Mouse (Mus musculus) cortical plate, adult 2 months (tissue): Measurements from ENCODE around the gene Gm19426.

ENCODE experiments used
- CTCF ChIP-seq: fragments of 200-500 bp; IDR thresholded peaks from 2 replicates; pipeline ENCODE4 v1.5.1; 2011; ENCODE audit warnings: mild to moderate bottlenecking, control low read depth, low read length; ENCODE audit not compliant: insufficient read depth; ENCODE audit errors: extremely low read depth
- POLR2A ChIP-seq: fragments of 200-500 bp; IDR thresholded peaks from 2 replicates; pipeline ENCODE4 v1.6.1; 2011; ENCODE audit warnings: mild to moderate bottlenecking, low read length, control low read depth; ENCODE audit not compliant: insufficient read depth; ENCODE audit errors: extremely low read depth

DNA sequence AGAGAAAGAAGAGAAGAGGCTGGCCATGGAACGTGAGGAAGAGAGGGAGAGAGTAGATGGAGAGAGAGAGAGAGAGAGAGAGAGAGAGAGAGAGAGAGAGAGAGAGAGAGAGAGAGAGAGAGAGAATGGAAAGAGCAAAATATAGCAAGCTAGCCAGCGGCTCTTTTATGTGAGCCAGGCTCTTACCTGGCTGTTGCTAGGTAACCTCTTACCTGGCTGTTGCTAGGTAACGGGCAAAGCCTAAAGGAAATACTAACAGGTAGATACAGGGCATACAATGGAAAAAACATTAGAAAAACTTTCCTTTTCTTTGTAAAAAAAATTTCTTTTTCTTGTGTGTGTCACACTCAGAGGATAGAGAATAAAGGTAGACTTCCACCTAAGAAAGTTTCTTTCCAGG, 34.3 kb upstream of the Gm19426 start:
- TF ChIP-seq CTCF (no peak), POLR2A (no peak)
